11 mouse cellular contexts compared by ENCODE assay signal in the genomic region with DNA sequence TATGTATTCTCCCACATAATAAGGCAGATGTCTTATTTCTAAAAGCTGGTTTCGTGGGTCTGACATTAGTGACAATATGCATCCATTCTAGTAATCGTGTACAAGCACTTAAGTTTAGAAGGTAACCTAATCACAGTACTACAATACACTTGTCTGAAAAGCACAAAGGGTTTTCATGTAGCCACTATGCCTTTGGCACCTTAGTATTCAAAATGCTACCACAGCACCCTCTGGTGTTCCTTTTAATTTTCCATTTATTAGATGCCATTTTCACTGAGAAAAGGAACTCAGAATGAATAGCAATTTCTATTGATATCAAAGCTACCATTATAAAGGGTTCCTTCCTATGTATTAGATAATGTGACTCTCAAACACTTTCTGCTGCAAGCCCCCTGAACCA. TPM values are rescaled to one million over a fixed set of nuclear protein-coding genes. Genes with fewer than 3 reads are reported as not detected.
A peak's percentile ranks its signal among the peaks of the same experiment; 100 is the strongest.
DNase-seq lines count a peak whose midpoint lies in the region; ATAC-seq and TF ChIP-seq lines count a peak whose summit lies in the region.
"Had no signal": no experiment of that assay in that cellular context is flagged by ENCODE, and none has a peak within 500 bp of the region (broad histone marks: within the 10 kb centered on the region; RNA-seq: fewer than 3 reads in every experiment).

No protein-coding gene starts in this region.

- no peaks in the 10 kb centered on the region for H3K79me2 ChIP-seq in CH12.LX (replicated peaks; ENCODE audit: control insufficient read depth, extremely low read depth, insufficient read depth, poor library complexity, severe bottlenecking)

- no peak overlapping the region for H3K4me3 ChIP-seq in kidney, adult 2 months (ENCODE audit: insufficient read depth, low read depth, low read length)
- no peak overlapping the region for H3K4me3 ChIP-seq in kidney, embryonic 16.5 days (ENCODE audit: low read length)
- no peak overlapping the region for H3K4me3 ChIP-seq in CH12.LX (replicated peaks in 1 of 3; ENCODE audit: low read depth in 2 of 3, low read length in 2 of 3, poor library complexity in 1 of 3)

- no peak for TF ChIP-seq EP300 in CH12.LX (IDR thresholded peaks at IDR 0.05; ENCODE audit: low read length)

- no peak overlapping the region for H3K9ac ChIP-seq in kidney, embryonic 16.5 days (replicated peaks; ENCODE audit: low read length)
- H3K9ac ChIP-seq in CH12.LX (ENCODE audit: insufficient read depth, low read depth), result no peak overlapping the region

- H3K27ac ChIP-seq in kidney, adult 2 months (ENCODE audit: insufficient read depth, low read depth, low read length), result no peak overlapping the region
- H3K27ac ChIP-seq in kidney, embryonic 16.5 days (ENCODE audit: low read length), result no peak overlapping the region
- no peak overlapping the region for H3K27ac ChIP-seq in CH12.LX (ENCODE audit: insufficient read depth, low read depth)

- DNase-seq in kidney, adult 2 months, result peak; percentile 62
- DNase-seq in CH12.LX (ENCODE audit: extremely low read depth), result peak; percentile 58
- DNase-seq in c-Kit-positive CD71-negative TER-119-negative erythroid progenitor cells, embryonic 14.5 days (ENCODE audit: low read depth), result peak; percentile 36
- no peak for DNase-seq in adrenal gland, postnatal 14 days
- no peak for DNase-seq in cerebellum, postnatal 25 days
- DNase-seq: adrenal gland, adult 2 months had no signal

- peaks cover 3% of the 10 kb centered on the region; the same call in 1 of the 2 replicates for H3K9me3 ChIP-seq in kidney, embryonic 16.5 days (ENCODE audit: low read length)
- peaks cover 7% of the 10 kb centered on the region for H3K9me3 ChIP-seq in CH12.LX (replicated peaks; ENCODE audit: low read length)

- TF ChIP-seq CTCF in kidney, adult 2 months (conservative IDR thresholded peaks at IDR 0.05; ENCODE audit: insufficient read depth, insufficient read length, low read depth, low read length), result no peak
- TF ChIP-seq CTCF in CH12.LX (conservative IDR thresholded peaks at IDR 0.05 in 1 of 2, IDR thresholded peaks at IDR 0.05 in 1 of 2; ENCODE audit: low read depth in 2 of 2, low read length in 2 of 2), result peak in 1 of 2 experiments; percentile 94; a peak in 3 of 4 replicates

- TF ChIP-seq POLR2A in kidney, adult 2 months (IDR thresholded peaks at IDR 0.05; ENCODE audit: low read depth, low read length), result no peak
- no peak for TF ChIP-seq POLR2A in CH12.LX (IDR thresholded peaks at IDR 0.05; ENCODE audit: low read depth, low read length)

- H3K27me3 ChIP-seq in kidney, adult 2 months (replicated peaks; ENCODE audit: control insufficient read depth, insufficient read depth, low read length), result no peaks in the 10 kb centered on the region
- H3K27me3 ChIP-seq in kidney, embryonic 16.5 days (ENCODE audit: insufficient read depth, low read length), result no peaks in the 10 kb centered on the region
- no peaks in the 10 kb centered on the region for H3K27me3 ChIP-seq in CH12.LX (replicated peaks)

- H3K4me2 ChIP-seq in kidney, embryonic 16.5 days (replicated peaks; ENCODE audit: low read depth, low read length), result no peak overlapping the region
- H3K4me2 ChIP-seq in CH12.LX (ENCODE audit: insufficient read depth, low read depth, poor library complexity, severe bottlenecking), result no peak overlapping the region

- H3K4me1 ChIP-seq in kidney, adult 2 months (ENCODE audit: control insufficient read depth, insufficient read depth, low read length), result no peaks in the 10 kb centered on the region
- H3K4me1 ChIP-seq in kidney, embryonic 16.5 days (ENCODE audit: insufficient read depth, low read length), result peaks cover 6% of the 10 kb centered on the region; the same call in 1 of the 2 replicates
- H3K4me1 ChIP-seq in CH12.LX (ENCODE audit: control insufficient read depth in 1 of 2, insufficient read depth in 2 of 2), result no peaks in the 10 kb centered on the region

- TF ChIP-seq RAD21 in CH12.LX (IDR thresholded peaks at IDR 0.05; ENCODE audit: low read depth, low read length), result peak; percentile 98

- dilution Hi-C loops in CH12.LX (cut with MboI; ENCODE audit: extremely low pct_ligation_motif_present, extremely low pct_unique_long_range_greater_than_20kb, low sequenced_read_pairs), result no loop called here

- no peaks in the 10 kb centered on the region for H3K36me3 ChIP-seq in kidney, adult 2 months (ENCODE audit: control insufficient read depth, insufficient read depth, low read length)
- no peaks in the 10 kb centered on the region for H3K36me3 ChIP-seq in kidney, embryonic 16.5 days (ENCODE audit: insufficient read depth, low read length)
- H3K36me3 ChIP-seq in CH12.LX (replicated peaks in 1 of 2; ENCODE audit: control insufficient read depth in 1 of 2, insufficient read depth in 1 of 2, low read length in 1 of 2), result no peaks in the 10 kb centered on the region

- ATAC-seq in kidney, embryonic 16.5 days (ENCODE audit: low FRiP score, low TSS enrichment), result no peak
- ATAC-seq in megakaryocyte-erythroid progenitor cell, adult 5-6 weeks (replicated peaks; ENCODE audit: low FRiP score, low TSS enrichment, poor library complexity, severe bottlenecking), result peak; percentile 61

- in situ Hi-C loops in CH12.LX (cut with MboI; ENCODE audit: low pct_ligation_motif_present, low pct_unique_long_range_greater_than_20kb, low sequenced_read_pairs), result loop anchor here (10.0 to 25.0 kb wide), 4 partner anchors 207 to 645 kb away; a partner anchor contains a TSS

- WGBS in kidney, adult 2 months, result 50% methylated on average over 2 of the region's 2 CpGs
- 50% methylated on average over 2 of the region's 2 CpGs for WGBS in kidney, embryonic 16.5 days

TF ChIP-seq in CH12.LX, 34 proteins besides CTCF, POLR2A, EP300 and RAD21:
- TF ChIP-seq MXI1 (IDR thresholded peaks at IDR 0.05; ENCODE audit: low read depth, low read length) (no peak), TCF12 (IDR thresholded peaks at IDR 0.05; ENCODE audit: low read depth, low read length) (no peak), JUN (IDR thresholded peaks at IDR 0.05; ENCODE audit: insufficient read depth, low read depth, low read length) (no peak), USF2 (conservative IDR thresholded peaks at IDR 0.05; ENCODE audit: low read depth, low read length) (no peak), KAT2A (IDR thresholded peaks at IDR 0.05; ENCODE audit: insufficient replicate concordance, low read length) (no peak), MAFK (IDR thresholded peaks at IDR 0.05; ENCODE audit: insufficient replicate concordance, low read length) (no peak), E2F4 (IDR thresholded peaks at IDR 0.05; ENCODE audit: insufficient replicate concordance, low read depth, low read length) (no peak), SMC3 (IDR thresholded peaks at IDR 0.05; ENCODE audit: low read depth, low read length) (peak; percentile 90), IRF4 (IDR thresholded peaks at IDR 0.05; ENCODE audit: low read depth, low read length) (no peak), ZC3H11A (IDR thresholded peaks at IDR 0.05; ENCODE audit: low read depth, low read length) (peak; percentile 72; the same call in 1 of the 2 replicates), GABPA (IDR thresholded peaks at IDR 0.05; ENCODE audit: insufficient replicate concordance, low read depth, low read length) (no peak)

RNA-seq across cellular contexts. Expression of a gene that starts 11.1 kb away (rescaled TPM):
- polyA plus RNA-seq in kidney, adult 2 months (2012; rRNA removed), result 82.6 and 107 TPM in 2 replicates
- polyA plus RNA-seq in kidney, embryonic 16.5 days (2015; fragmentation: Nextera tagmentation; extraction: Ambion mirVana), result 258 and 276 TPM in 2 replicates
- total RNA-seq in CH12.LX (2012; rRNA removed), result 384 TPM in 2 replicates
- total RNA-seq in CH12.LX (2014; rRNA removed), result 468 and 489 TPM in 2 replicates
- polyA plus RNA-seq in CH12.LX (2012; ENCODE audit: insufficient read length, low read depth), result 487 and 508 TPM in 2 replicates
- 89.7 and 104 TPM in 2 replicates for total RNA-seq in megakaryocyte-erythroid progenitor cell, adult 5-6 weeks (2014; fragmentation: Nextera tagmentation)
- total RNA-seq in megakaryocyte-erythroid progenitor cell, adult 5-6 weeks (2017), result 129 and 147 TPM in 2 replicates
- total RNA-seq in adrenal gland, postnatal 14 days (2021), result 180 and 201 TPM in 2 replicates

RNA-seq across cellular contexts. Expression of a gene that starts 16.6 kb away (rescaled TPM):
- polyA plus RNA-seq in kidney, adult 2 months (2012; rRNA removed), result 0.08 and 0.31 TPM in 2 replicates
- not detected in 2 replicates for polyA plus RNA-seq in kidney, embryonic 16.5 days (2015; fragmentation: Nextera tagmentation; extraction: Ambion mirVana)
- total RNA-seq in CH12.LX (2012; rRNA removed), result 0.21 and 0.25 TPM in 2 replicates
- total RNA-seq in CH12.LX (2014; rRNA removed), result not detected in 2 replicates
- not detected in 2 replicates for polyA plus RNA-seq in CH12.LX (2012; ENCODE audit: insufficient read length, low read depth)
- total RNA-seq in megakaryocyte-erythroid progenitor cell, adult 5-6 weeks (2014; fragmentation: Nextera tagmentation), result not detected in 2 replicates
- not detected in 2 replicates for total RNA-seq in megakaryocyte-erythroid progenitor cell, adult 5-6 weeks (2017)
- total RNA-seq in adrenal gland, postnatal 14 days (2021), result 1.6 and 13.8 TPM in 2 replicates
- total RNA-seq: gastrocnemius, adult 8-10 months; left cerebral cortex, adult 18-20 months; neutrophil, adult 5-6 weeks had no signal

RNA-seq across cellular contexts. Expression of a gene that starts 57.5 kb away (rescaled TPM):
- 19.9 and 22.6 TPM in 2 replicates for polyA plus RNA-seq in kidney, adult 2 months (2012; rRNA removed)
- 50.7 and 52.1 TPM in 2 replicates for polyA plus RNA-seq in kidney, embryonic 16.5 days (2015; fragmentation: Nextera tagmentation; extraction: Ambion mirVana)
- 77.9 and 97.6 TPM in 2 replicates for total RNA-seq in CH12.LX (2012; rRNA removed)
- total RNA-seq in CH12.LX (2014; rRNA removed), result 163 and 183 TPM in 2 replicates
- 143 and 154 TPM in 2 replicates for polyA plus RNA-seq in CH12.LX (2012; ENCODE audit: insufficient read length, low read depth)
- total RNA-seq in megakaryocyte-erythroid progenitor cell, adult 5-6 weeks (2014; fragmentation: Nextera tagmentation), result 65.1 and 68.0 TPM in 2 replicates
- total RNA-seq in megakaryocyte-erythroid progenitor cell, adult 5-6 weeks (2017), result 79.2 and 80.2 TPM in 2 replicates
- total RNA-seq in adrenal gland, postnatal 14 days (2021), result 50.5 and 54.4 TPM in 2 replicates

Comparison
In these comparisons a context has a peak if more than half of its experiments do, and no peak if none do; other contexts are left out.
1. DNase-seq: peak in kidney, adult 2 months (single experiment), CH12.LX (single experiment) and c-Kit-positive CD71-negative TER-119-negative erythroid progenitor cells, embryonic 14.5 days (single experiment); none in adrenal gland, postnatal 14 days (single experiment) and cerebellum, postnatal 25 days (0 of 2).